Mouse (Mus musculus) NIH3T3 (cell line): ENCODE measurements around the gene Trip11.

ENCODE experiments used
- DNase-seq: peaks from one replicate; pipeline ENCODE4 v3.0.0-alpha.2; 2012; ENCODE audit warnings: low read depth

Gene Trip11

GRCm38 (mm10) chr12:101897113-101897512 lies 16.0 kb downstream of the Trip11 start:
- DNase-seq, result no peak

- DNase-seq, result no peak
Measured at GRCm38 (mm10) chr12:101893296-101893695, 19.8 kb downstream of the Trip11 start.

GRCm38 (mm10) chr12:101892832-101893231 lies 20.2 kb downstream of the Trip11 start:
- no peak for DNase-seq

GRCm38 (mm10) chr12:101891066-101891465 lies 22.0 kb downstream of the Trip11 start:
- DNase-seq, result no peak

- no peak for DNase-seq
Measured at GRCm38 (mm10) chr12:101889351-101889750, 23.7 kb downstream of the Trip11 start.

- no peak for DNase-seq
Measured at GRCm38 (mm10) chr12:101888312-101888711, 24.8 kb downstream of the Trip11 start.

GRCm38 (mm10) chr12:101884926-101885325 lies 28.1 kb downstream of the Trip11 start:
- DNase-seq, result no peak

GRCm38 (mm10) chr12:101876374-101876773 lies 36.7 kb downstream of the Trip11 start:
- DNase-seq, result no peak

GRCm38 (mm10) chr12:101875107-101875506 lies 38.0 kb downstream of the Trip11 start:
- peak; percentile 84 for DNase-seq

GRCm38 (mm10) chr12:101862286-101862964 lies 50.6 kb downstream of the Trip11 start:
- DNase-seq, result no peak

- peak; percentile 54 for DNase-seq
Measured at GRCm38 (mm10) chr12:101860256-101860655, 52.8 kb downstream of the Trip11 start.

GRCm38 (mm10) chr12:101858011-101858410 lies 55.1 kb downstream of the Trip11 start:
- no peak for DNase-seq

- DNase-seq, result peak; percentile 55
Measured at GRCm38 (mm10) chr12:101854336-101854735, 58.7 kb downstream of the Trip11 start.

GRCm38 (mm10) chr12:101851846-101852564 lies 61.1 kb downstream of the Trip11 start:
- peak; percentile 91 for DNase-seq

- peak; percentile 59 for DNase-seq
Measured at GRCm38 (mm10) chr12:101851314-101851713, 61.8 kb downstream of the Trip11 start.

GRCm38 (mm10) chr12:101836546-101837274 lies 76.4 kb downstream of the Trip11 start:
- no peak for DNase-seq

GRCm38 (mm10) chr12:101834715-101835114 lies 78.4 kb downstream of the Trip11 start:
- no peak for DNase-seq

GRCm38 (mm10) chr12:101833776-101834175 lies 79.3 kb downstream of the Trip11 start:
- no peak for DNase-seq

- no peak for DNase-seq
Measured at GRCm38 (mm10) chr12:101833115-101833506, 80.0 kb downstream of the Trip11 start.

GRCm38 (mm10) chr12:101832179-101833114 lies 80.6 kb downstream of the Trip11 start:
- DNase-seq, result no peak

GRCm38 (mm10) chr12:101831221-101831620 lies 81.8 kb downstream of the Trip11 start:
- DNase-seq, result no peak

GRCm38 (mm10) chr12:101823161-101823560 lies 89.9 kb downstream of the Trip11 start:
- no peak for DNase-seq
